Mouse (Mus musculus) megakaryocyte, embryonic 14.5 days (primary cell): Measurements from ENCODE around the gene Scoc. TPM values are rescaled to one million over a fixed set of nuclear protein-coding genes. Genes with fewer than 3 reads are reported as not detected.
"Not testable (repeated sequence)": the region's sequence is repeated elsewhere in the genome, so short reads cannot be mapped to it uniquely, and the experiment has no call there.

Experiments used
- H3K27me3 ChIP-seq: replicated peaks from 2 replicates; pipeline ENCODE3; 2012; ENCODE audit warnings: inconsistent platforms
- H3K36me3 ChIP-seq: replicated peaks from 2 replicates; pipeline ENCODE3; 2012; ENCODE audit warnings: low read length, inconsistent platforms, mixed read lengths
- H3K4me1 ChIP-seq: 2 replicates; pipeline ENCODE4 v1.6.1; 2012; ENCODE audit warnings: inconsistent platforms
- H3K4me3 ChIP-seq: replicated peaks from 2 replicates; pipeline ENCODE3; 2012; ENCODE audit warnings: moderate library complexity, mild to moderate bottlenecking, inconsistent platforms
- H3K9me3 ChIP-seq: 2 replicates; pipeline ENCODE4 v1.6.1; 2012; ENCODE audit warnings: inconsistent platforms
- FLI1 ChIP-seq: IDR thresholded peaks from 2 replicates; pipeline ENCODE4 v1.6.1; 2012; ENCODE audit warnings: low read length, inconsistent platforms, mixed read lengths
- GATA1 ChIP-seq: IDR thresholded peaks from 3 replicates; pipeline ENCODE4 v1.6.1; 2012; ENCODE audit warnings: mixed read lengths, low read length, inconsistent platforms, borderline replicate concordance
- polyA plus RNA-seq: library from polyadenylated mRNA; stranded (reverse); fragments of >175 nt; gene quantifications from 2 replicates; pipeline ENCODE4 v1.2.3, GENCODE M21; 2012; ENCODE audit warnings: low replicate concordance; ENCODE audit not compliant: insufficient read depth

The Scoc gene
- 2.9 TPM in 1 of 2 replicates, not detected in the other for polyA plus RNA-seq

DNA sequence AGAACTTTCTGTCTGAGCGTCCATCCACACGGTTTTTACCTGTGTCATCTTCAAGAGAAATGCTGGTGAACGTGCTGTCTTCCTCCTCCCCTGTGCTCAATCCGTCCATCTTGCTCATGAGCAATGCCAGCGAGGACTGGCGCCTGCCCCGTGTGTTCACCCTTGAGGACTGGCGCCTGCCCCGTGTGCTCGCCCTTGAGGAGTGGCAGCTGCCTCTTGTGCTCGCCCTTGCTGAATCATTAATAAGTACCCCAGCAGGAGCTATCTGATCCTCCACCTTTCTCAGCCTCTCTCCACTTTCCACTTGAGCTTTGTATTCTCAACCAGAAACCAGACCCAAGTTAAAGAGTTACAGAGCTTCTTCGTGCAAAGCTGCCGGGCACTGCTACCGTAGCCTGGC lies at the start of gene Scoc:
Gene Scoc, minus strand, starts transcription at position 170 of the 400 bp plus-strand sequence.
- peaks cover 20% of the 10 kb centered on the region for H3K4me1 ChIP-seq
- TF ChIP-seq GATA1 (no peak), FLI1 (no peak)
- no peaks in the 10 kb centered on the region for H3K36me3 ChIP-seq
- peaks cover 2% of the 10 kb centered on the region for H3K27me3 ChIP-seq
- no peak within 1 kb of the TSS for H3K4me3 ChIP-seq
- H3K9me3 ChIP-seq, result peaks cover 19% of the 10 kb centered on the region

DNA sequence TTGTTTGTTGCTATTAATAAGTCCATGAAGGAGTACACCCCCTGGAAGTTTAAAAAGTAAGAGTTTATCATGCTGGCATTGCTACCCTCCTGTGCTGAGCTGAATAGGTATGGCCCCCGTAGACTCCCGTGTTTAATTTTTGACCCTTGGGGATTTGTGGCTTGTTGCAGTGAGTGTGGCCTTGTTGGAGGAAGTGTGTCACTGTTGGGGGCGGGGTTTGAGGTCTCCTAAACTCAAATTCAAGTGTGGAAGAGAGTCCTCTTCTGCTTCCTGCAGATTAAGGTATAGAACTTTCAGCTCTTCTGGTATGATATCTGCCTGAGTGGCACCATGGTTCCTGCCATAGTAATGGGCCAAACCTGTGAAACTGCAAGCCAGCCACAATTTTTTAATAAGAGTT lies 1.4 kb upstream of the Scoc start:
- Histone ChIP-seq H3K4me1 (peaks cover 20% of the 10 kb centered on the region), H3K4me3 (no peak overlapping the region), H3K27me3 (peaks cover 2% of the 10 kb centered on the region), H3K36me3 (no peaks in the 10 kb centered on the region), H3K9me3 (peaks cover 19% of the 10 kb centered on the region)
- no peak for TF ChIP-seq FLI1
- TF ChIP-seq GATA1, result no peak; the same call in 2 of the 3 replicates

DNA sequence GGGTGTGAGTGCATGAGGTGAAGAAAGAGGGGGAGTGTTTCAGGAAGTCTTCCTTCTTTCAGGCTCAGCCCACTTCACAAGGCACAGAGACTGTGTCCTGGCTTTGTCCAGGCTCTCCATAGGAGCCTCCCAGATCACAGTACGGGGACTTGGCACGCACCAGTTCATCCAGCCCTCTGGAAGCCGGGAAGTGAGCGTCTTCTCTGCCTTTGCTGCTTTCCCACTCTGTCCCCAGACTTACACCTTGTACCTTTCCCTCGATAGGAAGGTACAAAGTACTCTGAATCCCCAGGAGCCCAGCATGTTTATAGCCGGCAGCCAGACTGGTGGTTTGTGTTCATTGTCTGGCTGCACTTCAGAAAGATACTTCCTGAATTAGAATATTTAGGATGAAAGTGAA lies 1.1 kb downstream of the Scoc start:
- H3K4me3 ChIP-seq, result no peak overlapping the region
- no peaks in the 10 kb centered on the region for H3K27me3 ChIP-seq
- peaks cover 19% of the 10 kb centered on the region for H3K9me3 ChIP-seq
- H3K36me3 ChIP-seq, result no peaks in the 10 kb centered on the region
- peaks cover 20% of the 10 kb centered on the region for H3K4me1 ChIP-seq
- TF ChIP-seq GATA1 (no peak), FLI1 (no peak)

DNA sequence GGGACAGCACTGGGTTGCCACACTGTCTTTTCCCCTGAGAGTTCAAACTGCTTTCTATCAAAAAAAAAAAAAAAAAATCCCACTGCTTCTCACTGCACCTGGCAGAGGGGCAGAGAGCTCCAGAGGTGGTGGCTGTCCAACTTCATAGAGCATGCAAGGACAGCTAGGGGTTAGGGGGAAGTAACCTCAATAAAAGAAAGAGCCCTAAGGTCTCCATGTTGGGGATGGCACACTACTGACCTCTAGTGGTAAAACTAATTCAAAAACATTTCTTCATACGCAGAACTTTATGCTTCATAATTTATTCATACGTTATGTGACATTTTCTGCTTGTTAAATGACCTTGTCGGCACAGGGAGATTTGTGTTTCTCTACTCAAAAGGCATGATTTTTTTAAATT lies 7.1 kb downstream of the Scoc start:
- H3K4me1 ChIP-seq, result no peaks in the 10 kb centered on the region
- H3K4me3 ChIP-seq, result no peak overlapping the region
- no peaks in the 10 kb centered on the region for H3K27me3 ChIP-seq
- H3K9me3 ChIP-seq, result peaks cover 9% of the 10 kb centered on the region
- TF ChIP-seq GATA1 (no peak), FLI1 (no peak)
- H3K36me3 ChIP-seq, result no peaks in the 10 kb centered on the region

DNA sequence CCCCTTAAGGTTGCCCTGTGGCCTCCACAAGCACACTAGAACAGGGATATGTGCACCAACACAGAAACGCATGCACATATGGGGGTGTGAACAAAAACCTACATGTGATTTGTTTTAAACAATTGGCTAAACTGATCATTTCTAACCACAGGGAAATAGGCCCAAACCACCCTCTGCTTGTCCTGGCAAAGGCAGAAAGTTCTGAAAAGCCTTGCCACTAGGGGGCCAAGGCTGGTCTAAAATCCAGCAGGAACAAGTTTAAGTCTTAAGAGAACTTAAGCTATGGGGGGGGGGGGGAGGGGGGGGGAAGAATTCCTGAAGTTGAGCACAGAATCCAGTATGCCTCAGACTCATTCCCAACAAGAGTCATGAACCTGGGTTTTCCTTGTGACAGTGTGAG lies 8.2 kb downstream of the Scoc start:
- Histone ChIP-seq H3K27me3 (no peaks in the 10 kb centered on the region), H3K36me3 (no peaks in the 10 kb centered on the region), H3K4me1 (no peaks in the 10 kb centered on the region), H3K4me3 (no peak overlapping the region), H3K9me3 (no peaks in the 10 kb centered on the region)
- TF ChIP-seq GATA1 (no peak), FLI1 (no peak)

DNA sequence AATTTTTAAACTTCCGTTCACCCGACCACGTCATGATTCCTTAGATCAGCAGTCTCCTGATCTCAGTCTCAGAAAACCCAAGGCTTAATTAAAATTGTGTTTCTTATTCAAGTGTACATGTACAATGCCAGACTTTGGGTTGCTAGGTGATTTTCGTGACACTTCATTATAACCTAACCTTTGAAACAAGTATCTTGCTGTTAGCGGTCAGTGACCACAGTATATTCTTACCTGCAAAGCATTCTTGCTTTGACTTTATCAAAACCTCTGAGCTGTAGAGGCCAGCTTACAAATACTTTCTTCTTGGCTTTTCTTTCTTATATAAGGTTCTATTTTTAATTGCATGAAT lies 15.2 kb downstream of the Scoc start:
- TF ChIP-seq GATA1 (no peak), FLI1 (no peak)
- H3K36me3 ChIP-seq, result peaks cover 3% of the 10 kb centered on the region
- no peaks in the 10 kb centered on the region for H3K27me3 ChIP-seq
- H3K4me1 ChIP-seq, result peaks cover 9% of the 10 kb centered on the region
- peak overlapping the region; percentile 93 for H3K4me3 ChIP-seq
- H3K9me3 ChIP-seq, result no peaks in the 10 kb centered on the region

DNA sequence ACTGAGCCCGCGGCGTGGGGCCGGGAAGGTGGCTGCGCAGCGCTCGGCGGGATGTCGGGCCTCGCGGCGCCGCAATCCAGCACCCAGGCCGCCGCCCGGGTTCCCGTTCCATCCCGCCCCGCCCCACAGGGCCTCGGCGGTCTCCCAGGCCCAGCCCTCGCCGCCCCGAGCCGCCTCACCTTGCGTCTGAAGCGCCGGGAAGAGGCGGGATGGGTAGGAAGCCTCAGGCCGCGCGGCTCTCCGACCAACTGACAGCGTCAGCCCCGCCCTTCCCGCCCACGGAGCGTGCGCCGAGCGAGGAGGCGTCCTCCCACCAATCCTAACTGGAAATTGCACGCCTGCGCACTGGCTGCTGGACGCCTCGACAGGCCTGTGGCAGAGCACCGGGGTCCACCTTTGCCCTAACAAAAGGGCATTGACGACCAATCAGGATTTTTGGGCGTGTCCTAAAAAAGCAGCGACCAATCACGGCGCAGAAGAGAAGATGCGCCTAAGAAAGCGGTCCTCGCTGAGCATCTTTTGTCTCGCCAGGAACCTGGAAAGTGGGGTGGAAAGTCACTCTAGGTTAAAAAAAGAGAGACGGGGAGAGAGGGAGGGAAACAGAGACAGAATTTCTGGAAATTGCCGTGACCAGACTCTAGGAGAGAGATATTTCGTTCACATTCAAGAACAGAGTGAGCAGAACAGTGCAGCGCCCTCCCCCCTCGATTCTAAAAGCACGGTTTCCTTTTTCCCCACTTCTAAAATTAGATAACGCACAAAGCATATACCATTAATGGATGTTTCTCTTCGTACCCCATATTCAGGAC lies 15.7 kb downstream of the Scoc start:
- Histone ChIP-seq H3K36me3 (peaks cover 7% of the 10 kb centered on the region), H3K9me3 (no peaks in the 10 kb centered on the region), H3K4me3 (peak overlapping the region; percentile 93), H3K4me1 (peaks cover 15% of the 10 kb centered on the region), H3K27me3 (no peaks in the 10 kb centered on the region)
- TF ChIP-seq FLI1 (no peak), GATA1 (no peak)

DNA sequence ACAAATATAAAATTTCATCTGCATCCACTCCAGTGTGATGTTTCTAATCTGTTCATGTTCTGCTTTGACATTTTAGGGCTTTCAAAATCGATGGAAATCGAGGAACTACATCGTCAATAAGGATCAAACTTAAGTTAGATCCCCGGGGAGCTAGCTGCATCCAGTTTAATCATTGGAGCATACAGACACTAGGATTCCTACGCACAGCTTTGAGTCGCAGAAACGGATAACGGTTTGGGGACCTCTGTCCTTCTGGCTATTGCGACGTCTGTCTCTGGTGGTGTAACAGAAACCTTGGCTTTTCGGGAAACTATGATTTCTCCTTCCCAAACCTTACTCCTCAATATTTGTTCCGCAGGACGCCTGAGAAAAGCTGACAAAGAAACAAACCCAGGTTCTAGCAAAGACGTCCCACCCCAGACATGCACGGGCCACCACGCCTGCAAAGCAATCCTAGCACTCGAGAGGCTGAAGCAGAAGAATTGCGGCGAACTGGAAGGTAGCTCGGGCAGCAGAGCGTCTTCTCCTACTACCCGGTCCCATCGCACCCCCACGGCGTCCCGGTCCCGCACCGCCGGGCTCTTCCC lies 16.4 kb downstream of the Scoc start:
- H3K27me3 ChIP-seq, result no peaks in the 10 kb centered on the region

DNA sequence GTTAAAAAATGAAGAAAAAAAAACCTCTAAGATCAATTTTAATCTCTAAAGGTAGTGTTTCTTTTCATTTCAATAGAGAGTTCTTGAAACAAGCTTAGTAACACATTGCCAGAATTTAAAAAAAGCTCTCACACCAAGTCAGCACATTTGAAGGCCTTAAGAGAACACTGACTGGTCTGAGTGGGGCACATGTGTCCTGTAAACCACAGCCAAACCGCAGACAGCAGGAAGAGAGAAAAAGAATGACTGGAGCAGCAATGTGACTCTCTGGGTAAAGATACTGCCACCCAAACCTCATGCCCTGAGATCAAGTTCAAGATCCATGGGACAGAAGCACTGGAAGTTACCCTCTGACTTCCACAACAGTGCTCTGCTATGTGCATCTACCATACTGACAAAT lies 21.1 kb downstream of the Scoc start:
- peaks cover 30% of the 10 kb centered on the region for H3K36me3 ChIP-seq
- no peaks in the 10 kb centered on the region for H3K27me3 ChIP-seq
- H3K4me3 ChIP-seq, result peak overlapping the region; percentile 8
- no peaks in the 10 kb centered on the region for H3K9me3 ChIP-seq
- H3K4me1 ChIP-seq, result peaks cover 31% of the 10 kb centered on the region
- TF ChIP-seq FLI1 (no peak), GATA1 (no peak)

More for the DNA sequence above, 16.4 kb downstream of the Scoc start:
- Histone ChIP-seq H3K36me3 (peaks cover 7% of the 10 kb centered on the region), H3K9me3 (no peaks in the 10 kb centered on the region), H3K4me3 (peak overlapping the region; percentile 93), H3K4me1 (peaks cover 22% of the 10 kb centered on the region)
- TF ChIP-seq GATA1, result no peak
- no peak for TF ChIP-seq FLI1

DNA sequence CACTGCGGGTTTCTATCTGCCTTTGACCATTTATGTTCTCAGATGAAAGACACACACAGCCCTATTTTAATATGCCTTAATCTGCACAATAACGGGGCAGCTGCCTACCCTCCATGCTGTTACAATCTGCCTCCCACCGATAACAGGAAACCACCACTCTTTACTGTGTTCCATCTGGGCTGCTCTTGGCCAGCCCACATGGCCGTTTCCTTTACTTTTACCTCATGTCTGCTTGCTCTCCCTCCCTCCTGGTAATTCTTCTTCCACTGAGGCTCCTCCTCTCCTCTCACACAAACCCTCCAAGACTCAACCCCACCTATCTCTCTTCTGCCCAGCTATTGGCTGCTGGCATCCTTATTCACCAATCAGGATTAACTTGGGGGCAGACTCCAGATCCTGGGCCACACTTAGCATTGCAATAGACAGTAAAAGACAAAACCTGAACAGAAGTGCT lies 29.1 kb downstream of the Scoc start:
- no peaks in the 10 kb centered on the region for H3K9me3 ChIP-seq
- H3K4me3 ChIP-seq, result peak overlapping the region; percentile 51
- H3K36me3 ChIP-seq, result peaks cover 31% of the 10 kb centered on the region
- peaks cover 13% of the 10 kb centered on the region for H3K4me1 ChIP-seq
- H3K27me3 ChIP-seq, result peaks cover 6% of the 10 kb centered on the region
- no peak for TF ChIP-seq FLI1
- no peak for TF ChIP-seq GATA1

DNA sequence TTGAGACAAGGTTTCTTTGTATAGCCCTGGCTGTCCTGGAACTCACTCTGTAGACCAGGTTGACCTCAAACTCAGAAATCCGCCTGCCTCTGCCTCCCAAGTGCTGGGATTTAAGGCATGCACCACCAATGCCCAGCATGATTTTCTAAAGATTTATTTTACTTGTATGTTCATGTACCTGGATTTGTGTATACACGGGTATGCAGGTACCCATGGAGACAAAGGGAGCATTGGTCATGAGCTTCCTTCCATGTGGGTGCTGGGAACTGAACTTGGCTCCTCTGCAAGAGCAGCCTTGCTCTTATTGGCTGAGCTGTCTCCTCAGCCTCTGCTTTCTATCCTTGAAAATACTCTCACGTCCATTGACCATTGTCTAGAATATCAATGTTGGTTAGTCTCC lies 29.6 kb downstream of the Scoc start:
- H3K4me3 ChIP-seq, H3K27me3 ChIP-seq, H3K9me3 ChIP-seq: not testable (repeated sequence)
- H3K36me3 ChIP-seq, result peaks cover 27% of the 10 kb centered on the region
- peaks cover 13% of the 10 kb centered on the region for H3K4me1 ChIP-seq
